Mouse (Mus musculus) intestine, postnatal 0 days (tissue): ENCODE measurements around the gene Tob2. TPM values are rescaled to one million over a fixed set of nuclear protein-coding genes. Genes with fewer than 3 reads are reported as not detected.
A peak's percentile ranks its signal among the peaks of the same experiment; 100 is the strongest.

Experiments
- ATAC-seq: fragments of 200-750 bp; cut with Nextera tagmentation; 2 replicates; pipeline ENCODE4 v1.8.0; 2017; ENCODE audit warnings: mild to moderate bottlenecking, moderate TSS enrichment, moderate library complexity
- H3K27ac ChIP-seq: fragments of 300-500 bp; sonication (generic); 2 replicates; pipeline ENCODE4 v1.5.1; 2014; ENCODE audit warnings: mild to moderate bottlenecking, low read depth, low read length, moderate library complexity
- H3K27me3 ChIP-seq: fragments of 300-500 bp; sonication (generic); replicated peaks from 2 replicates; pipeline ENCODE4 v1.6.1; 2014; ENCODE audit warnings: low read length, mixed read lengths; ENCODE audit not compliant: control insufficient read depth, insufficient read depth
- H3K36me3 ChIP-seq: fragments of 300-500 bp; sonication (generic); 2 replicates; pipeline ENCODE4 v1.6.1; 2014; ENCODE audit warnings: mild to moderate bottlenecking, moderate library complexity; ENCODE audit not compliant: control insufficient read depth, insufficient read depth
- H3K4me1 ChIP-seq: fragments of 300-500 bp; sonication (generic); replicated peaks from 2 replicates; pipeline ENCODE4 v1.6.1; 2014; ENCODE audit warnings: antibody characterized with exemption, low read length, mixed read lengths; ENCODE audit not compliant: control insufficient read depth, insufficient read depth
- H3K4me2 ChIP-seq: fragments of 300-500 bp; sonication (generic); replicated peaks from 2 replicates; pipeline ENCODE4 v1.6.1; 2014; ENCODE audit warnings: low read depth, mild to moderate bottlenecking, moderate library complexity
- H3K4me3 ChIP-seq: fragments of 300-500 bp; sonication (generic); 2 replicates; pipeline ENCODE4 v1.5.1; 2014; ENCODE audit warnings: low read depth, low read length
- H3K9ac ChIP-seq: fragments of 300-500 bp; sonication (generic); 2 replicates; pipeline ENCODE4 v1.6.1; 2014; ENCODE audit warnings: mild to moderate bottlenecking, low read depth, low read length
- H3K9me3 ChIP-seq: fragments of 300-500 bp; sonication (generic); 2 replicates; pipeline ENCODE4 v1.6.1; 2016; ENCODE audit warnings: mixed run types; ENCODE audit not compliant: control insufficient read depth
- CTCF ChIP-seq: sonication (generic); IDR thresholded peaks from 2 replicates; pipeline ENCODE4 v1.5.1; 2016; ENCODE audit warnings: low read depth, mild to moderate bottlenecking, control low read depth, antibody characterized with exemption, moderate library complexity
- WGBS: fragments of 180-500 bp; shearing (Covaris S2); extraction: QIAGEN DNeasy Blood & Tissue Kit; methylation state at CpG from one replicate; pipeline ENCODE4 v1.1.7; 2014; 5-methylcytosine and 5-hydroxymethylcytosine counted together
- polyA plus RNA-seq: library from polyadenylated mRNA; unstranded; fragments of >200 nt; fragmentation: Nextera tagmentation; extraction: Ambion mirVana; gene quantifications from 2 replicates; pipeline ENCODE4 v1.2.1, GENCODE M21; 2015

Gene Tob2
- polyA plus RNA-seq, 1 experiment from 2014 or later = 19.8 TPM

DNA sequence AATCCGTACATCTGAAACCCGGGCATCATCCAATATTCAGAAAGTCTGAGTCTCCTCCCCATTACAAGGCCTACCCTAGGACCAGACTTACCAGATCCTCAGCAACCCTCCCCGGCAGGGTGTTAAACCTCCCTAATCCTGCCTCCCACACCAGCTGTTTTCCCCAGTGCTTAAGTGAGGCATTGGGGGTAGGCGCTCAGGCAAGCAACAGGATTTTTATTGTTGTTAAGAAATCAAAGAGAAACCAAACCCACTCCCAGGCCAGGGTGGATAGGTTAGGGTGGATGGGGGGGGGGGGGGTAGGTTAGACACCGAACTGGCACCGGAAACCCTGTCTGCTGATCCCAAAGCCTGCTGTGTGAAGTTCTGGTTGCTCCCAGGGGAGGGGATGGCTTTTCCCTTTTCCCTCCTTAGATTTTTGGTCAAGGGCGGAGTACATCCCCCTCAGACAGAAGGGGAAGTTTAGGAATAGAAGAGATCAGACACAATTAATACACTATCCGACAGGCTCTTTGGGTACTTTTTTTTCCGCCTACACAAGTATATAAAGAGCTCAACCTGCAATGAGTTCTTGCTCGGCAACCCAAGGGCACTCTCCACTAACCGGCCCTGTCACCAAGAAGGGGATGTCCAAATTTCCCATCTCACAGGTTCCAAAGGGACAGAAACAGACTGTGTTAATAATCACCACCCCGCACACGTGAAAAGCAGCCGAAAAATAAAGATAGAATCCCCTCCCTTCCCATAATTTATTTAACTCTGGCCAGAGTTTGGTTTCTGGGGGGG lies 1.5 kb downstream of the Tob2 start:
- Histone ChIP-seq H3K9ac (peak overlapping the region; percentile 82), H3K27ac (peak overlapping the region; percentile 67), H3K4me1 (0 out of 2 replicates have a peak, but pooled peaks cover 4% of the 10 kb centered on the region), H3K36me3 (0 out of 2 replicates have a peak, but pooled peaks cover 8% of the 10 kb centered on the region), H3K9me3 (no peaks in the 10 kb centered on the region), H3K27me3 (no peaks in the 10 kb centered on the region), H3K4me2 (peak overlapping the region; percentile 65), H3K4me3 (peak overlapping the region; percentile 84)
- no peak for TF ChIP-seq CTCF
- WGBS = 2% methylated on average over 14 of the region's 14 CpGs
- no peak for ATAC-seq

DNA sequence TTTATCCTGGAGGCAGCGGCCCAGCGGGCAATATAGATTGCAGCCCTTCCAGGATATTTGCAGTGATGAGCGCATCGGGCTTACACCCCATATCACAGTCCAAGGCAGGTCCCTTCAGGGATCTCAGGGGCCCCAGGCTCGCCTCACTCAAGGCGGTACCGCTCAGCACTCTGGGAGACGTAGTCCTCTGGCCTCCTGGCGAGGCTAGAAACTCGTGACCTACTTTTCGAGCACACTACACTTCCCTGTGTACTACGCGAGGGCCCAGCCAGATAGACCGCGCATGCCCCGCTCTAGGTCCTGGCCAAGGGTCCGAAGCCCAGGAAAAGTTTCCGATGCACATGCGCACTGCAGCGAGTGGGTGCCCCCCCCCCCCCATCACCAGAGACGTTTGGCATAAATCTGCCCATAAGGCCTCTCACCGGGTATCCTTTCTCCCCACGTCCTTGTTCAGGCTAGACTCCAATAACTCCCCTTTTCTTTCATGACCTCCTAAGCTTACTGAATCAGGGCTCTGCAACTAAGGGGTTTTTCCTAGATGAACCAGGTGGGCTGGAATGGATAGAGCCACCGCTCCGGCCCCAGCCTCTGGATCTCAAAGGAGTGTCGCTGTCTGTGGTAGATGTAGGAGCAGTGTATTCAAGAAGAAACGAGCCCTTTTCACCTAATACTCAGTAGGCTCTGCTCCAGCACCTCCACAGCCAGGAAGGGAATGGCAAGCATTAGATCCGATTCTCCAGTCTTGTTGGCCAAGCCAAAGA lies 2.4 kb downstream of the Tob2 start:
- peak overlapping the region; percentile 84 for H3K4me3 ChIP-seq
- peak overlapping the region; percentile 82 for H3K9ac ChIP-seq
- WGBS = under 1% methylated on average over 28 of the region's 28 CpGs
- no peak for TF ChIP-seq CTCF
- H3K9me3 ChIP-seq = no peaks in the 10 kb centered on the region
- 0 out of 2 replicates have a peak, but pooled peaks cover 4% of the 10 kb centered on the region for H3K4me1 ChIP-seq
- peak overlapping the region; percentile 67 for H3K27ac ChIP-seq
- peaks cover 16% of the 10 kb centered on the region; the same call in 1 of the 2 replicates for H3K36me3 ChIP-seq
- H3K4me2 ChIP-seq = peak overlapping the region; percentile 65
- ATAC-seq = peak; percentile 90
- H3K27me3 ChIP-seq = no peaks in the 10 kb centered on the region

DNA sequence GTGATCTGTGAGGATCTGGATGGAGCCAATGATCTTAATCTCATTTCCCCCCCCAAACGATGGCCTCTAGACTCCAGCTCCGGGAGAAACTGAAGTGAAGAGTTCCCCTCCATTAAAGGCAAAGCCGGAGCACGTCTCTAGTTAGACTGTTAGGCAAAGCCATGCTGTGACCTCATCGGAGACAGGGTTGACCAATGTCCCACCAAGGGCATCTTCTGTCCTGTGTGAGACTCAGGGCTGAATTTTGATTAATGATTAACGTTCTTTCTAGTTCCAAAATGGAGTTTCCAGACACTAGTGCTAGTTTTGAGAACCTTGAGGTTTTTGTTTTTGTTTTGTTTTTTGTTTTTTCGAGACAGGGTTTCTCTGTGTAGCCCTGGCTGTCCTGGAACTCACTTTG lies 5.5 kb downstream of the Tob2 start:
- Histone ChIP-seq H3K4me3 (no peak overlapping the region), H3K4me2 (no peak overlapping the region), H3K9me3 (no peaks in the 10 kb centered on the region), H3K27me3 (no peaks in the 10 kb centered on the region), H3K4me1 (peaks cover 4% of the 10 kb centered on the region; the same call in 1 of the 2 replicates), H3K9ac (no peak overlapping the region), H3K27ac (no peak overlapping the region), H3K36me3 (peaks cover 40% of the 10 kb centered on the region)
- no peak for TF ChIP-seq CTCF
- no peak for ATAC-seq
- WGBS = 74% methylated on average over 7 of the region's 7 CpGs

DNA sequence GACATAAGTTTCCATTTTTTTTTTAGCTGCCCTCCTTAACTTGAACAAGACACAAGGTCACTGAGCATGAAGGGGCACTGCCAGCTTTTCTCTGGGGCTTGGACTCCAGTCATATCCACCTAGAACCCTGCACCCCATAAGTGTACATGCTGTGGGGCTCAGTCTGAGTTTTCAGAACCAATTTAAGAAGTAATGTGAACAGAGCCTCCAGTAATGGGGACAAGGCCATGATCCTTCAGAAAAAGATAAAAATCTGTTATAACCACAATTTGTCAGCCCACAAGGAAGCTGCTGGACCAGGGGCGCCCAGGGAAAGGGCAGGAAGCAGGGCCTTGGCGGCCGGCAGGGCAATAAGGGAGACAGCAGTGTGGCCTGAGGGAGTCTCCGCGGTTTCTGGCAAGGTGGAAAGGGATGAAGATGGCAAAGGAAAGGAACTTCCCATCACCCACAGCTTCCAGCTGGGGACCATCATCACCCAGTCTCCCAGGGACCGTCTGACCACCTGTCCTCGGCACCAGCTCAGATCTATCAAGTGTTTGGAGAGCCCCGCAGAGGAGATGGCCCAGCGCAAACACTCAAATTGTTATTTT lies 6.1 kb downstream of the Tob2 start:
- no peaks in the 10 kb centered on the region for H3K27me3 ChIP-seq
- H3K9ac ChIP-seq = no peak overlapping the region
- 87% methylated on average over 9 of the region's 9 CpGs for WGBS
- no peak for ATAC-seq
- H3K9me3 ChIP-seq = no peaks in the 10 kb centered on the region
- H3K4me1 ChIP-seq = peaks cover 4% of the 10 kb centered on the region; the same call in 1 of the 2 replicates
- no peak for TF ChIP-seq CTCF
- H3K27ac ChIP-seq = no peak overlapping the region
- H3K4me2 ChIP-seq = no peak overlapping the region
- H3K4me3 ChIP-seq = no peak overlapping the region
- H3K36me3 ChIP-seq = peaks cover 44% of the 10 kb centered on the region

DNA sequence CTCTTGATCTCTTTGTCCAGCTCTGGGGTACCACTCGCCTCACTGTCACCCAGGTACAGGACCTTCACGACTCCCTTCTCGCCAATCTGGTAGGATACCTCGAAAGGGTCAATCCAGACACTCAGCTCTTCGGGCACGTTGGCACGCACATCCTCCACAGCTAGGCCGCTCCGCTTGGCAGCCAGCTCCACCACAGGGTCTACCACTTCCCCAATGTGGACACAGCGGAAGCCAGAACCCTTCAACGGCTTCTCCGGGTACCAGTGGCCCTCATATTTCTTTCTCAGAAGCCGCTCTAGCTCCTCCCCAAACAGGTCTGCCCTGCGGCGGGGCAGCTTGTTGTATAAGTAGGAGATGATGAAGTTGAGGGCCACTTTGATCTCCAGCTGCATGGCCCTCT lies 7.2 kb downstream of the Tob2 start:
- Histone ChIP-seq H3K4me3 (no peak overlapping the region), H3K27me3 (no peaks in the 10 kb centered on the region), H3K9ac (no peak overlapping the region), H3K36me3 (peaks cover 44% of the 10 kb centered on the region), H3K4me2 (no peak overlapping the region), H3K4me1 (peaks cover 4% of the 10 kb centered on the region; the same call in 1 of the 2 replicates), H3K9me3 (no peaks in the 10 kb centered on the region), H3K27ac (no peak overlapping the region)
- ATAC-seq = no peak
- 91% methylated on average over 15 of the region's 15 CpGs for WGBS
- no peak for TF ChIP-seq CTCF

DNA sequence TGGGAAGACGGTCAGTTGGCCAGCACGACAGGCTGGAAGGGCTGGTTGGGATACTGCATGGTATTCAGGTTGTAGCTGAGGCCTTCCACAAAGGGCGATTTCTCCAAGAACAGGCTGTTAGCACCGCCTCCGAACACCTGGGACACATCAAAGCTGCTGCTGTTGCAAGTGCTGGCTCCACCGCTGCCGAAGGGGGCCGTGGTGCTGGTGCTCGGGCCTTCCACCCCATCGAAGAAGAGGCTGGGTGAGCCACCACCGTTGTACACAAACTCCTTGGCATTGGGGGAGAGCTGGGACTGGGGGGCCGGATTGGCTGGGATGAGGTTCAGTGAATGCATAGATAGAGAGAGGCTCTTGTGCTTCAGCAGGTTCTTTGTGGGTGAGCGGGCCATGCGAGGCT lies 7.9 kb downstream of the Tob2 start:
- 83% methylated on average over 14 of the region's 14 CpGs for WGBS
- peaks cover 4% of the 10 kb centered on the region; the same call in 1 of the 2 replicates for H3K4me1 ChIP-seq
- H3K4me2 ChIP-seq = no peak overlapping the region
- H3K9me3 ChIP-seq = no peaks in the 10 kb centered on the region
- H3K4me3 ChIP-seq = no peak overlapping the region
- no peak for ATAC-seq
- H3K27me3 ChIP-seq = no peaks in the 10 kb centered on the region
- H3K27ac ChIP-seq = no peak overlapping the region
- no peak overlapping the region for H3K9ac ChIP-seq
- H3K36me3 ChIP-seq = peaks cover 44% of the 10 kb centered on the region
- no peak for TF ChIP-seq CTCF
